Mouse (Mus musculus): ENCODE measurements around the gene Tacc2. TPM values are rescaled to one million over a fixed set of nuclear protein-coding genes. Genes with fewer than 3 reads are reported as not detected.
"Not testable (repeated sequence)": the region's sequence is repeated elsewhere in the genome, so short reads cannot be mapped to it uniquely, and the experiment has no call there.

Gene Tacc2
- polyA plus RNA-seq, 1 experiment from 2014 or later: 44.8 TPM

DNA sequence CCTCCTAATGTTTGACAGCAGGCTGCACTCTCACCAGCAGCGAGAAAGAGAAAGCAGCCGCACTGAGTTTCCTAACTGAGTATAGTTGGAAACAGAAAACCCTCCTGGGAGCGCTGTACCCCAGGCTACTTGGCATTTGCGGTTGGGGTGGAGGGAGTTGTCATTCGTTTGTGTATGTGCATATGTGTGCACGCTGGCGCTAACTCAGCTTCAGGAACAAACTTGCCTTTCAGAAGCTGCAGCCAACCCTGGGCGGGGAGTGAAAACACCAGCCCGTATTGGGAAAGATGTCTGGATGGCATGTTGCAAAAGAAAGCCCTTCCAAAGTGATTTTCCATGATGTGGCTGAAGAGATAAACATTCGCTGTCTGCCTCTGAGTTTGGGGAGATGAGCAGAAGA, 257 bp upstream of the Tacc2 start:
- Histone ChIP-seq H3K4me1 (peaks cover 15% of the 10 kb centered on the region), H3K27me3 (ENCODE audit: insufficient read depth, poor library complexity, severe bottlenecking) (no peaks in the 10 kb centered on the region), H3K27ac (peak overlapping the region; percentile 69; the same call in 1 of the 2 replicates), H3K9me3 (no peaks in the 10 kb centered on the region), H3K4me3 (peak overlapping the region; percentile 56), H3K36me3 (no peaks in the 10 kb centered on the region)
- WGBS: 14% methylated on average over 10 of the region's 10 CpGs
- no peak for DNase-seq (ENCODE audit: low spot score)

DNA sequence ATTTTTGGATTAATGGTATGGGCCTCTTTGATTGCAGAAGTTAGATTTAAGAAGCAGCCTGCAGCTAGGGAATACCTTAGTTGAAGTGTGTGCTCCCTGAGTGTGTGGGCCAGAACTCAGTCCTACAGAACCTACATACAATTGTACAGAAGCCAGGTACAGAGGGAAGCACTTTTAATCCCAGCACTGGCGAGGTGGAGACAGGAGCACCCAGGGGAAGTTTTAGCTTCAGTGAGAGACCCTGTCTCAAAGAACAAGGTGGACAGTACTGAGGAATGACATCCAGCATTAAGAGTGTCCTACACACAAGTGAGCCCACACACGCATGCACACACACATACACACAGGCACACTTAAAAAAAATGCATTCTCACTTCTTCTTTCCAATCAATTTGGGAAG, 828 bp downstream of the Tacc2 start:
- no peaks in the 10 kb centered on the region for H3K9me3 ChIP-seq
- H3K27me3 ChIP-seq (ENCODE audit: insufficient read depth, poor library complexity, severe bottlenecking): no peaks in the 10 kb centered on the region
- DNase-seq (ENCODE audit: low spot score): no peak
- peaks cover 15% of the 10 kb centered on the region for H3K4me1 ChIP-seq
- no peaks in the 10 kb centered on the region for H3K36me3 ChIP-seq
- 89% methylated on average over 2 of the region's 2 CpGs for WGBS
- no peak overlapping the region for H3K27ac ChIP-seq
- no peak overlapping the region for H3K4me3 ChIP-seq

DNA sequence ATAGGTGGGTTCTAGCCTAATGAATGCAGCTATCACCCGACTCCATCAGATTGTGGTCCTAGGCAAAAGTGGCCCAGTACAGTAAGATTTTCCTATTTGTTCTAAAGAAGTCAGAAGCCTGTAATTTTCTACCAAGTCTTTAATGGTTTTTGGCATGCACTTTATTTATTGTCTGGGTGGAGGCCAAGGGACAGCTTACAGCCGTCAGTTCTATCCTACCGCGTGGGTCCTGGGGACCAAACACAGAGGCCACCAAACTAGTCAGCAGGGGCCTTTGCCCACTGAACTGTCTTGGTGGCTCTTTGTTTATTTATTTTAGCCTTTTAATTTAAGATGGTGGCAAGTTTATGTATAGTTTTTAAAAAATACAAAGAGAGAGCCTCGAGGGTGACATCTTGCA, 1.4 kb downstream of the Tacc2 start:
- Histone ChIP-seq H3K27me3 (ENCODE audit: insufficient read depth, poor library complexity, severe bottlenecking) (no peaks in the 10 kb centered on the region), H3K36me3 (no peaks in the 10 kb centered on the region), H3K27ac (no peak overlapping the region), H3K4me1 (peaks cover 15% of the 10 kb centered on the region), H3K4me3 (no peak overlapping the region), H3K9me3 (no peaks in the 10 kb centered on the region)
- no peak for DNase-seq (ENCODE audit: low spot score)
- WGBS: 86% methylated on average over 5 of the region's 5 CpGs

DNA sequence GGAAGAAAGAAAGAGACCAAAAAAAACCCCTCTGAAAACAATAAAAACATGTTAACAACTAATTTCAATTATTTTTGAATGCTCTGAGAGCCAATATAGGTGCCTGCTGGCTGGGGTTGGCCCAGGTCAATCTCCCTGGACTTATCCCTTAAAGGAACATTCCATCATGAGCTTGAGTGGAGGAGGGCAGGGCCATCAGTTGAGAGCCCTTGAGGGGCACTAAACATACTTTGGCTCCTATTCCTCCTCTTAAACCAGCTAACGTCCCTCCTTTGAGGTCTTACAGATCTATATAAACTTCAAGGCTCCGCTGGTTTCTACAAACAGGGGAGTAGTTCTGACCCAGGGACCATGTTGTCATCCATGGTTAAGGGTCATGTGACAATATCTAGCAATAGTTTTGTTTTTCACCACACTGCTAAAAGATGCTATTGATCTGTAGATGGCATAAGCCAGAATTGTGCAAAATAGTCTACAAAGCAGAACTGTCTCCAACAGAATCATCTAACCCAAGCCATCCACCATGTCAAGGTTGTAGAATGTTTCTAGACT, 9.4 kb downstream of the Tacc2 start:
- no peak for DNase-seq (ENCODE audit: low spot score)
- Histone ChIP-seq H3K4me1 (no peaks in the 10 kb centered on the region), H3K9me3 (no peaks in the 10 kb centered on the region), H3K36me3 (no peaks in the 10 kb centered on the region), H3K27me3 (ENCODE audit: insufficient read depth, poor library complexity, severe bottlenecking) (no peaks in the 10 kb centered on the region), H3K4me3 (no peak overlapping the region), H3K27ac (no peak overlapping the region)
- WGBS: 77% methylated on average over 2 of the region's 2 CpGs

DNA sequence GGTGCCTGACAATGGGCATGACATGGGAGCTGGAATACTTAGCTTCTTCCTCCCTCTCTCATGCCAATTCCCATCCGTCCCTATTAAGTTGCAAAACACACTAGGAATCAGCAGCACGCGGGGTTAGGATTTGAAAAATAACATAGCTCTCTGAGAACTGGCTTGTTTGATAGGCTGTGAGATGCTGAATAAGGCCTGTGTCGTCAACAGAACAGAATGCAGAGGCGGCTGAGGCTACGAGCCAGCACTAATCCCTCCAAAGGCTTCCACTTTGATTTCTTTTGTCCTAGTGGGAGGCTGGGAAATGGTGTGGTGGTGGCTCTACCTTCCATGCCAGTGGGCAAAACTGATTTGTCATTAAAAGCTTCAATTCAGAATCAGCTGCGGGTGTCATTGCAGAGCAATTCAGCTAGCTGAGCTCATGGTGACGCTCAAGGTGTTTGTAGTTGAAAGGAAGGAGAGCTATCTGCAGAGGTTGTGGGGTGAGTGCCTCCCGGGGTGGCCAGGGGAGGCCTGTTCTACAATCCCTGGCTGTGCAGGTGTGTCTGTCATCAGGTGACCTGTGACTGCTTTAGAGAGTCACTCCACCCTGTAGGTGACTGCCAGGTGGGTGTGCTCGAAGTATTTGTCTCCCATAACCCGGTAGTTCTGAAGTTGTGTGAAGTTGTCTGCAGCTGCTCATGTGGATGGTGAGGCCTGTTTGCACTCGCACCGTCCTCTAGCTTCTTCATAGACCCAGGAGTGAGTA, 13.0 kb downstream of the Tacc2 start:
- Histone ChIP-seq H3K4me3 (no peak overlapping the region), H3K4me1 (no peaks in the 10 kb centered on the region), H3K27me3 (ENCODE audit: insufficient read depth, poor library complexity, severe bottlenecking) (no peaks in the 10 kb centered on the region), H3K36me3 (no peaks in the 10 kb centered on the region), H3K9me3 (no peaks in the 10 kb centered on the region), H3K27ac (no peak overlapping the region)
- WGBS: 61% methylated on average over 13 of the region's 13 CpGs
- DNase-seq (ENCODE audit: low spot score): no peak

DNA sequence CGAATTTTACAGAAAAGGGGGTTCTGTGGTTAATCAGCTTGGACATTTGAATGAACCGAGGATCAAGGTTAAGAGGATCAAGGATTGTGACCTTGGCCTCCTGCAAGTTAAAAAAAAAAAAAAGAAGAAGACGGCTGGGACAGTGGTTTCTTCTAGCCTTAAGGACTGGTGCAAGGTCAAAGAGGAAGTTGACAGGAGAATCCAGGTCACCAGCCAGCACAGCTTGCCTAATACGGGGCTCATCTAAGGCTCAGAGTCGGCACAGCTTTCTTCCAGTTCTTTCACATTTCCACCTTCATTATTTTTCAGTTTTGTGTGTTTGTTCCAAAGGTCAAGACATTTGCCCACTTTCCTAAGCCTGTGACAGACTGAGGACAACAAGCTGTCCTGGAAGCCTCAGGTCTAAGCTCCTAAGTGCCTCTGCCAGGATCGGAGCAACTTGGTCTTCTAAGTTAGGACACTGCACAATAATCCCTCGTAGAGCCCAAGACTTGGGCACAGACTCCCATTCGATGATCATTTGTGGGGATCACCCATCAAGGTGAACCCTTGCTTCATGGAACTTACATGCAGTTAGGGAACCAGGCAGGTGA, 13.7 kb downstream of the Tacc2 start:
- no peaks in the 10 kb centered on the region for H3K27me3 ChIP-seq (ENCODE audit: insufficient read depth, poor library complexity, severe bottlenecking)
- no peaks in the 10 kb centered on the region for H3K4me1 ChIP-seq
- WGBS: 71% methylated on average over 8 of the region's 8 CpGs
- H3K9me3 ChIP-seq: no peaks in the 10 kb centered on the region
- H3K27ac ChIP-seq: no peak overlapping the region
- H3K36me3 ChIP-seq: no peaks in the 10 kb centered on the region
- no peak overlapping the region for H3K4me3 ChIP-seq
- no peak for DNase-seq (ENCODE audit: low spot score)

DNA sequence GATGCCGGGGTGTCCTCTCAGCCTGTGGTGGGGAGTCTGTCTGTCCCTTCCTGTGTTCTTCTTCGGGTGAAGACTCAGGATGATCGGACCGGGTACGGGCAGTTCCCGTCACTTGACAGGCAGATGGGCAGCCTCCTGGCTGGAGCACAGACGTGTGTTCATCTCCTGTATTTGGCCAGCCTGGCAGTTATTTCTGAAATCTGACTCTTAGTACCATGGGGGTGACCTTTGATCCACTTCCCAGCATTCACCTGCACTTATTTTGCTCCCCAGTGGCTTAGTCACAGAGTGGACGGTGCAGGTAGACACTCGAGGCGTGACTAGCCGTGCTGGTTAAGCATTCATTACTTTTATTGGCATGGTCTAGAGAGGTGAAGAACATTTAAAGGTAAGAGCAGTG, 15.7 kb downstream of the Tacc2 start:
- not testable (repeated sequence) for H3K4me3 ChIP-seq; H3K27ac ChIP-seq; H3K4me1 ChIP-seq; H3K27me3 ChIP-seq (ENCODE audit: insufficient read depth, poor library complexity, severe bottlenecking); H3K36me3 ChIP-seq; H3K9me3 ChIP-seq; DNase-seq (ENCODE audit: low spot score)
- no CpG with 5 or more reads among the region's 11 CpGs for WGBS

DNA sequence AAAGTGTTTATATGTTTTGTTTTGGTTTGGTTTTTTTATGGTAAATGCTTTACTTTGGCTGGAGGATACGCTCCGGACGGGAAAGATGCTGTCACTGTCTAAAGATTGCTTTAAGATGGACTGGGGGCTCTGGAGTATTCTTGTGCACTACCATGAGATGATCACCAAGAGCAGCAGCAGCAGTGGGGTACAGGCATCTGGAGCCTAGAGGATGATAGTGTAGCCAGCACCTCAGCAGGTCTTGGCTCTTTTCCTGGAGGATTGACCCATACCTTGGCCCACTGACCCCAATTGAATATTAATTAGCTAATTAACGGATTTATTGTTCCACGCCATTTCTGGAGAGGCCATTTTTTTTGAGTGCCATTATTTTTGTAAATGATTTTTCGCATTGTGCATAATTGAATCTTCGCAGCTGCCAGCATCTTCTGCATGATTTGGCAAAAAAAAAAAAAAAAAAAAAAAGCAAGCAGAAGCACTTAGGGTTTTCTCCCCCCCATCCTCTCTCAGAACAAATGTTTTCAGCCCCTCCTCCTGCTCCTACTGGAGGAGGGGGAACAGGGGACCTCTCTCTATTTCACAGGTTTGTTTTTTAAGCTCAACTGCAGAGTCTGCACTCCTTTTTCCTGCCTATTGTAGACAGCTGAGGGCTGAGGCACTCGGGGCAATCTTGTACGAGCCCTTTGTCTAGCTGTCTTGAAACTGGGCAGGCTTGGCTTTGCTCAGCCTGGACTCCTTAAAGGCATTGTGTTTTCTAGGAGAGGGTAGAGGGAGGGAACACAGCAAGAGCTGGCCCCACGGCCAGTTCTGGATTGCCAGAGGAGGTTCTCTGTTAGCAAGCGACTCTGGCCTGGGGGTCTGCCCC, 16.4 kb downstream of the Tacc2 start:
- H3K9me3 ChIP-seq; H3K4me1 ChIP-seq; H3K4me3 ChIP-seq; H3K36me3 ChIP-seq; H3K27ac ChIP-seq; DNase-seq (ENCODE audit: low spot score); H3K27me3 ChIP-seq (ENCODE audit: insufficient read depth, poor library complexity, severe bottlenecking): not testable (repeated sequence)
- 75% methylated on average over 8 of the region's 11 CpGs for WGBS

DNA sequence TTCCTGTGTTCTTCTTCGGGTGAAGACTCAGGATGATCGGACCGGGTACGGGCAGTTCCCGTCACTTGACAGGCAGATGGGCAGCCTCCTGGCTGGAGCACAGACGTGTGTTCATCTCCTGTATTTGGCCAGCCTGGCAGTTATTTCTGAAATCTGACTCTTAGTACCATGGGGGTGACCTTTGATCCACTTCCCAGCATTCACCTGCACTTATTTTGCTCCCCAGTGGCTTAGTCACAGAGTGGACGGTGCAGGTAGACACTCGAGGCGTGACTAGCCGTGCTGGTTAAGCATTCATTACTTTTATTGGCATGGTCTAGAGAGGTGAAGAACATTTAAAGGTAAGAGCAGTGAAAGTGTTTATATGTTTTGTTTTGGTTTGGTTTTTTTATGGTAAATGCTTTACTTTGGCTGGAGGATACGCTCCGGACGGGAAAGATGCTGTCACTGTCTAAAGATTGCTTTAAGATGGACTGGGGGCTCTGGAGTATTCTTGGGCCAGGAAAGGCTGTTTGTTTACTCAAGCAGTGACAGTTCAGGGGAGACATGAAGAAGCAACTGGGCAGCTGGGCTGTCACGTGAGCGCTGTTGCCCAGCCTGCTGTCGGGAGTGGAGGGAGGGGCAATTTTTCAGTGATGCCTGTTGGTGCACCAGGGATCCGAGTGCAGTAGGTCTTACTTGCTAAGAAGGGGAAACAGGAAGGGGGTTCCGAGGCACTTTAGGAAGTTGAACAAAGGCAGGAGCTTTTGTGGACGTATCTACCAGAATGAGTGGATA, 19.0 kb downstream of the Tacc2 start:
- not testable (repeated sequence) for H3K36me3 ChIP-seq; H3K4me3 ChIP-seq; H3K27ac ChIP-seq; DNase-seq (ENCODE audit: low spot score); H3K4me1 ChIP-seq; H3K27me3 ChIP-seq (ENCODE audit: insufficient read depth, poor library complexity, severe bottlenecking); H3K9me3 ChIP-seq
- 50% methylated on average over 9 of the region's 19 CpGs for WGBS

DNA sequence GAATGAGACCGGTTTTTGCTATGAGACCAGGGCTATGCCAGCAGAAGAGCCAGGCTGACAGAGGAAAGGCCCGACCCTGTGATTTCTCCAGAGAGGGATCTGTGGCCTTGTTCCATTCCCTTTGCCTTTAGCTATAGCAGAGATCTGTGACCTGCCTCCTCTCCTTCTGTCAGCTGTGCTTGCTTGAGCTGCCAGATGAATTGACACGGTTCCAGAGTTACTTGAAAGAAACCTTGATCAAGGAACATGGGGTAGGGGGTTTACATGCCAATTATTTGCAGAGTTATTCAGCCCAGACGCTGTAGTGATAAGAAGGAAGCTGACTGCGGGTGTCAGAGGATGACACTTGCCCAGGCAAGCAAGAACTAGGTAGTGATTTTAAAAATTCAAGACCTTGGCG, 20.3 kb downstream of the Tacc2 start:
- no peak overlapping the region for H3K4me3 ChIP-seq
- H3K4me1 ChIP-seq: 0 out of 2 replicates have a peak, but pooled peaks cover 7% of the 10 kb centered on the region
- DNase-seq (ENCODE audit: low spot score): no peak
- no peaks in the 10 kb centered on the region for H3K36me3 ChIP-seq
- 59% methylated on average over 6 of the region's 6 CpGs for WGBS
- no peaks in the 10 kb centered on the region for H3K27me3 ChIP-seq (ENCODE audit: insufficient read depth, poor library complexity, severe bottlenecking)
- H3K9me3 ChIP-seq: no peaks in the 10 kb centered on the region
- no peak overlapping the region for H3K27ac ChIP-seq

DNA sequence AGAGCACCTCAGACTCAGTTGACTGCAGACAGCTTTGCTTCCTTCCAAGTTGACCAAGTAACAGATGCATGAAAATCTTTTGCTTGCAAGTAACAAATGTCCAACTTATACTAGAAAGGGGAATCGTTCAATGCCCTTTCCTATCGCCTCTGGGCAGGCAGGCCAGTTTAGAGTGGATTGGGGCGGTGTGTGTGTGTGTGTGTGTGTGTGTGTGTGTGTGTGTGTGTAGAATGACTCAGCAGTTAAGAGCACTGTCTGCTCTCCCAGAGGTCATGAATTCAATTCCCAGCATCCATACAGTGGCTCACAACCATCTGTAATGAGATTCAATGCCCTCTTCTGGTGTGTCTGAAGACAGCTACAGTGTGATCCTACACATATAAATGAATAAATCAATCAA, 22.8 kb downstream of the Tacc2 start:
- no peak for DNase-seq (ENCODE audit: low spot score)
- Histone ChIP-seq H3K27ac (no peak overlapping the region), H3K4me3 (no peak overlapping the region), H3K36me3 (no peaks in the 10 kb centered on the region), H3K4me1 (0 out of 2 replicates have a peak, but pooled peaks cover 7% of the 10 kb centered on the region), H3K9me3 (no peaks in the 10 kb centered on the region), H3K27me3 (ENCODE audit: insufficient read depth, poor library complexity, severe bottlenecking) (no peaks in the 10 kb centered on the region)
- 84% methylated on average over 3 of the region's 3 CpGs for WGBS

DNA sequence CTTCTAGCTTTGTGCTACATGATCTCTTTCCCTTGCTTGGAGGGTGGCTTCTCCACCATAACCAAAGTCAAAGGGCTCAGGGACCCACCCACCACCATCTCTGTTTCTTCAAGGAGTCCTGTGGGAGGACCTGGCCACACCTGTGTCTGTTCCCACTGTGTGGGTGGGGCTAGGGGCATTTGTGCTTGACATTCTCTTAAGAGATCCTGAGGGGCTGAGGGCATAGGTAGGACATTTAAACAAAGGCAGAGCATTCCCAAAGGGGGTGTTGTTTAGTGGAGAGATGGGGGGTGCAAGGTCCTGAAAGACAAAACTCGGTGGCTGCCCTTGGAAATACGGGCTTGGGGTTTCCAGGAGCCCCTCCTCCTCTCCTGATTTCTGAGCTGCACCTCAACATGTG, 23.3 kb downstream of the Tacc2 start:
- no peaks in the 10 kb centered on the region for H3K27me3 ChIP-seq (ENCODE audit: insufficient read depth, poor library complexity, severe bottlenecking)
- no peak for DNase-seq (ENCODE audit: low spot score)
- H3K9me3 ChIP-seq: no peaks in the 10 kb centered on the region
- no peak overlapping the region for H3K4me3 ChIP-seq
- 65% methylated on average over 2 of the region's 2 CpGs for WGBS
- H3K27ac ChIP-seq: no peak overlapping the region
- no peaks in the 10 kb centered on the region for H3K36me3 ChIP-seq
- H3K4me1 ChIP-seq: 0 out of 2 replicates have a peak, but pooled peaks cover 7% of the 10 kb centered on the region

Data from heart, embryonic 10.5 days (tissue).